Mouse (Mus musculus) frontal cortex, postnatal 14 days (tissue): Measurements from ENCODE around the gene Lrpprc.

Source experiments
- DNase-seq, 2 experiments: peaks; one replicate each; pipeline ENCODE4 v3.0.0; 2022; ENCODE audit warnings: low spot score in 2 of 2

Gene Lrpprc

GRCm38 (mm10) chr17:84758971-84759370 is 31.6 kb downstream of the Lrpprc start:
- no peak for DNase-seq

DNA sequence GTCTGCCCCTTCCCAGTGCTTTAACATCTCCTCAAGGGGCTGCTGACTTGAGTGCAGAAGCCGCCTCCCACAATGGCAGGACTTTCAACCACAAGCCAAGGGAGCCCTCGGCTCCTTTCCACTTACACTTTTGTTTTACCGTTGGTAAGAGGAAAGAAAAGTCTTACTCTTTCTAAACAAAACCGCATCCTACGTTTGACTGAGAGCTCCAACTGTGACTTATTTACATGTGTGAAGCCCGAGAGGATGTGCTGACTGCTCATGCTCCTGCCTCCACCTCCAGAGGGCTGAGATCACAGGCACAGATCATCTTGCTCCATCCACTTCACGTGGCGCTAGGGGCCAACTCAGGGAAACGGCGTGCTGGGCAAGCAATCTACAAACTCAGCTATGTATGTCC is 32.2 kb downstream of the Lrpprc start:
- no peak for DNase-seq

DNA sequence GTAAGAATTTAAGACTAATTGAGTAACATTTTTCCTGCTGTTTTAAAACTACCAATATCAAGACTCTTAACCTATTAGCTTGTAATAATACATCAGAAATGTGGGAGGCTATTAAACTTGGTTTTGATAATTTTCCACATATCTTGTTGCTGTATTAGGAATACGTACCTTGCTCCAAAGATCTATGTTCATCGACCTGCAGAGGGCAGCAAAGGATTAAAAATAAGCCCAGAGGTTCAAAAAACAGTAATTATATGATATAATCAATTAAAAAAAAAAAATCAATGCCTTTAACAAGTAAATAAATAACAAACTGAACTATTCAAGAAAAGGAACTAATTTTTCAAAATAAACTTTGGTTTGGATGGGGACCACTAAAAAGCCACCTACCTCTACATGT is 34.5 kb downstream of the Lrpprc start:
- DNase-seq: no peak

- DNase-seq: no peak
Measured at GRCm38 (mm10) chr17:84753489-84753888, 37.1 kb downstream of the Lrpprc start.

- no peak for DNase-seq
Measured at GRCm38 (mm10) chr17:84752286-84752685, 38.3 kb downstream of the Lrpprc start.

DNA sequence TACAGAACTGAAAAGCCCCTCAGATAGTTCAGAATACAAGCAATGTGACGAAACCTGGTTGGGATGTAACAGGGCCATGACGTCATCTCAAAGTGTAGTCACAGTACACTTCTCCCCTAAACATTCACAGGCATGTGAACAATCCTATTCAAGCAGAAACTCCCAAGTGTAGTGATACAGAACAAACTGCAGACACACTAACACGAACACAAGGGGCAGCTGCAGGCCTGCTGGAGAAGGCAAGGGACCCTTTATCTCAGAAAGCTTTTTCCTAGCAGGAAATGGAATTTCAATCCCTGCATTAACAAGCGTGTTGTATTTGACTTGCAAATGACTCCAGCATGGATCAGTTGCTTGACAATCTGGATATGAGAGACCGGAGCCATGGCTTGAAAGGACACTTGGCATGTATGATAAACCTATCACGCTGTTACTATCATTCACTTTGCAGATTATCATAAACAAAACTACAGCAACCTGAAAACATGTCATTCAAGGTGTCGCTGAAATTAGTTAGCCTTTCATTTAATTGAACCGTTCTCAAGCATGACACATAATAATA is 38.9 kb downstream of the Lrpprc start:
- no peak for DNase-seq

DNA sequence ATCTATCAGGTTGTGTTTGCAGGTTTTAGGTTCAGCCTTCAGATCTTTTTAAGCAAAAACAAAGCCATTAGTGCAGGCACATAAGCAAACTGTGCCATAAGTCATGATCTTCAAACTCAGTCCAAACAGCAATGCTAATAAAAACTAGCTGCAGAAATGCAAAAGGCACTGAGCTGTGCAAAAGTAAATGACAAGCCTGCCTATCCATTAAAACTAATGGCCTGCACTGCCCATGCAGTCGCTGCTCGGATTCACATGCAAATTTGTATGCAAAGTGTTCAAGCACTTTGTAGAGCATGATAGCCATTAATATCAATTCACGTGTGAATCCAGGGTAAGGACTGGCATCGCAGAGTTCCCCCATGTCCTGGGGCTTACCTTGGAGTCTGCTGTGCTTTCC is 40.5 kb downstream of the Lrpprc start:
- no peak for DNase-seq

DNA sequence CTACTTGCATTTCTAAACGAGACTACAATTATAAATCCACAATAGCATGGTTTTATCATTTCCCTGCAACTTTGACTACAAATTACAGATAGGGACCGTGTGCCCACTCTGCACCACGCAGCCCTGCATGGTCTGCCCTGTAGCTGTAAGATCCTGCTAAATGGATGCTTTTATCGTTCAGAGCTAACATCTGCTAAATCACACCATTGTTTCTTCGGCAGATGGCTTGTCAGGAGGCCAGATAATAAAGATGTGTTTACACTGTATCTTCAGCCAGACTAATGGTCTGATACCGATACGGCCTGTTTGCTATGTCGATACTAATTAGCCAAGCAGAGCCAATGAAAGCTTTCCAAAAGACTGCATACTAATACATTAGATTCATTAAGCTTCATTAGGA is 41.3 kb downstream of the Lrpprc start:
- no peak for DNase-seq

DNA sequence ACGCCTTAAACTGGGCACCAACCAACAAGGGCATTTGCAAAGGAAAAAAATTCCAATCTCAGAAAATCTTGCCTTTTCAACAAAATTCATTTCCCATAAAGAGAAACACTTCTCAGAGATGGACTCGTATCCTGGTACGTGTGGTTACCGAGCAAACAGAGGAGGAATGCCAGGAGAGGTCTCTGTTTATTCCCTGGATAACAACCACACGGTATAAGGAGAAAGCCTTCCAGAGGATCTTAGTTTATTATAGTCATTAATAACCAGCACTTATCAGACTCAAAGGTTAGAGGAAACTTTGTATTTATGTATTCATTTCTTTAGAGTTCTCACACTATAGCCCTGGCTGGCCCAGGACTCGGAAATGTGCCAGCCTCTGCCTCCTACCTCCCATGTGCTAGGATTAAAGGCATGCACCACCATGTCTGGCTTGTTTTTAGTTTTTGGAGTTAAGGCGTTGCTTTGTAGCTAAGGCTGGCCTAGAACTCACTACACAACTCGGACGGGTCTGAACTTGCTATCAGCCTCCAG is 42.4 kb downstream of the Lrpprc start:
- no peak for DNase-seq

- no peak for DNase-seq
Measured at GRCm38 (mm10) chr17:84747212-84747611, 43.4 kb downstream of the Lrpprc start.

DNA sequence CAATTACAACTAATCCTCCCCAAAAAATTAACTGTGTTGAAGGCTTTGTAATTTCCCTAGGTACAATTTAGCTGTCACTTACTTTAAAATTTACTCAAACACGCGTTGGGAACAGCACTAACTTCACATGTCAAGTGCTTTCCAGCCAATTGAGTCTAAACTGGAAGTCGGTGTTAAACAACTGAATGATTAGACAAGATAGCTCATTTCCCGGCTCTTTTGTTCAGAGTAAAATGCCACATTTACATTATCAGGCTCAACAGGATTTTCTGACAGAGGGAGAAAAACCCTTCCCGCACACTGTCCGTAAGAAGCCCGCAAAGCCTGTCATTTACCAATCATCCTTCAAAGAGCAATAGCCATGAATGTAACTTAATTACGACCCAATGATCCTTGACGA is 45.6 kb downstream of the Lrpprc start:
- no peak for DNase-seq

GRCm38 (mm10) chr17:84744256-84744655 is 46.3 kb downstream of the Lrpprc start:
- no peak for DNase-seq

GRCm38 (mm10) chr17:84738073-84738797 is 52.4 kb downstream of the Lrpprc start:
- no peak for DNase-seq

- DNase-seq: no peak
Measured at GRCm38 (mm10) chr17:84736719-84737118, 53.9 kb downstream of the Lrpprc start.

DNA sequence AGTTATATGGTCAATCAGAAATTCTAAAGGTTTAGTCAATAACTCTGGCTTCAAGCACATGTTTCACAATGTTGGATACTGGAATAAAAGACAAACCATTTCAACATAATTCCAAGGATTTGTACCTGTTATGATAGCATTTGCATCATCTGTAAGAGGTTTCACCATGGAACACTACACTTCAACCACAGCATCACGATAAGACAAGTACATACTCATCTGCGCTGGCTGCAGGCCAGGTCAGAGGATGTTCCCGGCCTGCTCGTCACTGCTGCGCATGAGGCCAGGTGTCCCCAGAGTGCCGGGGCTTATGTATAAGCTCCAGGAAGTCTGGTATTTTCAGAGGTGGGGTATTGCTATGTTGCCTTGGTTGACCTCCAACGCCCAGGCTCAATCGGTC is 58.0 kb downstream of the Lrpprc start:
- DNase-seq: no peak

DNA sequence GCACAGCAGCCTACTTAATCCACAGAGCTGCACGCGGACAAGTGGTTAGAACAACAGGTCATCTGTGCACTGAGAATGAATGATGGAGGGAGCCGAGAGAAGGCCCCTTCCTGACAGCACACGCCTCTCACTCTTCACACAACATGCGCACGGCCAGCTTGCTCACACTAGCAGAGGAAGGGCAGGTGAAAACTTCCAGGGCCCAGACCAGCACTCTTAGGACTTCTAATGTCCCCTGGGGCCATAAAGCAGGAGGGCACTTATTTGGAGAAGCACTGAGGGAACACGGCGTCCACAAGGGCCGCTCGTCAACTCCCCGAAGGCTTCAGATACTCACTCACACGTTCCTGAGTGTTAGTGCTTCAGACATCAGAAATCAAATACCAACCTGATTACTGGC is 59.2 kb downstream of the Lrpprc start:
- no peak for DNase-seq

DNA sequence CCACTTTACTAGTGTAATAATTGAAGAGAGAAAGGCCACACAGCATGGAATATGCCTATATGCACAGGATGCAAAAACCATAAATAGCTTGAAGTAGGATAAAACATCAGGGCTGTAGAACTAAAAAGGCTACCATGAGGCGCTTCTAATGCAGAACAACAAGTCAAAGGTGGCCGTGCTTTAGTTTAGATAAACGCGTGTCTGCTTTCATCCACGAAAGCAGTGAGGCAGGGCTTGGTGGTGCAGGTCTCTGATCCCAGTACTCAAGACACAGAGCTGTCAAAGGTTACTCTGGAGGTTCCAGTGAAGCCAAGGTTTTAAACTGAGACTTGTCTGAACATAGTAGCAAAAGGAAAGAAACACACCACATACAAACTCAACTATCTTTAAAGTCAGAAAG is 61.4 kb downstream of the Lrpprc start:
- DNase-seq: no peak

DNA sequence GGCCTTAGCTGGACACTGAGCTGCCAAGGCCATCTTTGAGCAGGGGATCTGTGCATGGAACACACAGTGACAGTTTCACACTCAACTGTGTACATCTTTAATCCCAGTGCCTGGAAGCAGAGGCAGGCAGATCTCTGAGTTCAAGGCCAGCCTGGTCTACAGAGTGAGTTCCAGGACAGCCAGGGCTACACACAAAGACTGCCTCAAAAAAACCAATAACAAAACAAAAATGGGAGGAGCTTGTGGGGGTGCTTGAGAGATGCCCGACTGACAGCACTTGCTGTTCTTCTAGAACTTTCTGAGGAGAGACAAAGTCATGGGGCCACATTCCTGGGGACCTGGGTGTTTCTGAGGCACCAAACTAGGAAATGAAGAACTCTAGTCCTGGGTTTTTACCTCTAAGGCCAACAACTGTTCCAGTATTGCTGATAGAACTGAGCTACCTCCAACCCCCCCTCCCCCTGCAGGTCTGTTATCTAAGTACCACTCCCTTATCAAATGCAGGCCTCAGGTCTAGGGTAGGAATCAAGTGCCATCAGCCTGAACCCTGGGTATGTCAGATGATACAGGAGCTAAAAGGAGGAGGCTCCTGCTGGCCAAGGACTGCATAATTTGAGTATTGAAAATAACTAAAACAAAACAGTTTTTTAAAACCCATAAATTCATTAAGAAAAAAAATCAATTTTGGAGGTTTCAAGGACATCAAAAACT is 62.2 kb downstream of the Lrpprc start:
- no peak for DNase-seq

DNA sequence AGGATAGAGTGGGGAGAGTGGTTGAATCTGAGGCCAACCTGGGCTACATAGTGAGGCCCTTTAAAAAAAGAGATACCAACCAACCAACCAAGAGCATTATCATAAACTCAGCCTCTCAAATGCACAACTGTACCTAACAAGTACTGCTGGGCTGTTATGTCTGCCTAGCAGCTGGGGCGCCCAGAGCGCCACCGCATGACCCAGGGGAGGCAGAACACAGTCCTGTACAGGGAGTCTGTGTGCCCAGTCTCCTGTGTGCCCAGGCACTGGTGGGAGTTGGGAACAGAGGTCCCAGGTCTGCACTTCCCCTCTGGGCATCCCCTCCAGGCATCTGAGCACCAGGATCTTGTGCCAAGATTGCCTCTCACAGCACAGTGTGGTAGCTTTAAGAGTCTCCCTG is 65.4 kb downstream of the Lrpprc start:
- DNase-seq: no peak

- no peak for DNase-seq
Measured at GRCm38 (mm10) chr17:84724028-84724427, 66.6 kb downstream of the Lrpprc start.

DNA sequence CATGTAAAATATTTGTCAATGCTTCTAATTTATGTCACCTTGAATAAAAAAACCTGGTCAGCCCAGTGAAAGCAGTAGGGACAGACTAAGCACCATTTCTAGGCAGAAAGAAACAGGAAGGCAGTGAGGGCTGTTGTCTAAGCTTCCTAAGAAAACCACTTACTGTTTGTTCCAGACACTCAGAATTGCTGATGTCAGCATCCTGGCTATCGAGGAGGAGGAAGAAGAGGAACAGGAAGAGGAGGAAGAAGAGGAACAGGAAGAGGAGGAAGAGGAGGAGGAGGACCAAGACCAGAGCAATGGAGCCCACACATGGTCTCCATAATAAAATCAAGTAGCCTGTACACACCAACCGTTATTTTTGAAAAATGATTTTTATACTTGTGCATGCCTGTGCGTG is 71.5 kb downstream of the Lrpprc start:
- no peak for DNase-seq

- no peak for DNase-seq
Measured at GRCm38 (mm10) chr17:84717416-84717815, 73.2 kb downstream of the Lrpprc start.
